ENCODE assay signal across 8 mouse cellular contexts in genomic region chr2:38643625-38644427, GRCm38 (mm10). TPM values are rescaled to one million over a fixed set of nuclear protein-coding genes. Genes with fewer than 3 reads are reported as not detected.
DNase-seq lines count a peak whose midpoint lies in the region; ATAC-seq lines count a peak whose summit lies in the region.

TSS of gene Psmb7 (minus strand) at chr2:38644087.

- no peaks in the 10 kb centered on the region for H3K27me3 ChIP-seq in hindbrain, embryonic 16.5 days (replicated peaks; ENCODE audit: control insufficient read depth, insufficient read depth, low read length)

- peak; percentile 81 for DNase-seq in WW6 (ENCODE audit: low read depth, low spot score)
- DNase-seq in cerebellum, postnatal 4 days (ENCODE audit: low spot score in 2 of 2): peak; percentile 69 to 84
- peak; percentile 90 for DNase-seq in gastrocnemius, adult 18-20 months (ENCODE audit: low spot score)
- peak; percentile 83 to 87 for DNase-seq in left cerebral cortex, adult 18-20 months (ENCODE audit: low spot score in 2 of 2)
- peak; percentile 91 for DNase-seq in right cerebral cortex, adult 18-20 months
- DNase-seq in urinary bladder, postnatal 10 days (ENCODE audit: low spot score): peak; percentile 47

- peaks cover 20% of the 10 kb centered on the region for H3K4me1 ChIP-seq in hindbrain, embryonic 16.5 days (ENCODE audit: control insufficient read depth, insufficient read depth, low read depth, low read length)

- H3K9ac ChIP-seq in hindbrain, embryonic 16.5 days (ENCODE audit: low read depth, low read length): peak within 1 kb of the TSS; percentile 91

- peak within 1 kb of the TSS; percentile 82 for H3K27ac ChIP-seq in hindbrain, embryonic 16.5 days (ENCODE audit: low read depth, low read length)
- H3K27ac ChIP-seq in macrophage: peak within 1 kb of the TSS; percentile 24

- H3K79me2 ChIP-seq in macrophage (ENCODE audit: inconsistent target): peaks cover 31% of the 10 kb centered on the region

- WGBS in hindbrain, embryonic 16.5 days: 3% methylated on average over 51 of the region's 52 CpGs
- 5% methylated on average over 52 of the region's 52 CpGs for whole genome bisulfite sequencing in macrophage (ENCODE audit: missing documents)

- peak; percentile 87 for ATAC-seq in hindbrain, embryonic 16.5 days

- peaks cover 10% of the 10 kb centered on the region for H3K36me3 ChIP-seq in hindbrain, embryonic 16.5 days (ENCODE audit: control insufficient read depth, insufficient read depth, low read length)
- peaks cover 30% of the 10 kb centered on the region for H3K36me3 ChIP-seq in macrophage (ENCODE audit: inconsistent target)

- H3K9me3 ChIP-seq in hindbrain, embryonic 16.5 days (ENCODE audit: control insufficient read depth, low read length): no peaks in the 10 kb centered on the region

- H3K4me3 ChIP-seq in hindbrain, embryonic 16.5 days (ENCODE audit: low read length): peak within 1 kb of the TSS; percentile 88
- peak within 1 kb of the TSS; percentile 97 for H3K4me3 ChIP-seq in macrophage (ENCODE audit: inconsistent target)

- peak within 1 kb of the TSS; percentile 99 for H3K4me2 ChIP-seq in hindbrain, embryonic 16.5 days (ENCODE audit: low read length)

RNA-seq across cellular contexts. Expression of gene Psmb7, which starts in this region (rescaled TPM):
- 100 to 1,000 TPM; 301 to 309 TPM for total RNA-seq in gastrocnemius, adult 18-20 months (2021)
- polyA plus RNA-seq in hindbrain, embryonic 16.5 days (2015; fragmentation: Nextera tagmentation; extraction: Ambion mirVana): 273 and 299 TPM in 2 replicates
- 100 to 1,000 TPM; 206 to 207 TPM for total RNA-seq in left cerebral cortex, adult 18-20 months (2021)
- total RNA-seq in macrophage (2018; cell fraction: chromatin; rRNA removed): 10 to 100 TPM; 36.6 to 75.4 (median 50.0) TPM
- 100 to 1,000 TPM in 22 of 26 experiments, 10 to 100 TPM in 4; 94.5 to 168 (median 126) TPM for total RNA-seq in macrophage (2018; cell fraction: cytosol; rRNA removed)
- total RNA-seq in macrophage (2018; cell fraction: nucleus; rRNA removed): 10 to 100 TPM; 37.4 to 90.3 (median 54.7) TPM
- polyA plus RNA-seq in macrophage (2018): 99.6 to 165 TPM (median 113 TPM) in 3 replicates

Comparison
In these comparisons a context has a peak if more than half of its experiments do, and no peak if none do; other contexts are left out.
1. Peak in every context shown above with its lines: DNase-seq, ATAC-seq, H3K4me3 ChIP-seq and H3K27ac ChIP-seq.